ENCODE assay signal across 12 mouse cellular contexts in the genomic region with DNA sequence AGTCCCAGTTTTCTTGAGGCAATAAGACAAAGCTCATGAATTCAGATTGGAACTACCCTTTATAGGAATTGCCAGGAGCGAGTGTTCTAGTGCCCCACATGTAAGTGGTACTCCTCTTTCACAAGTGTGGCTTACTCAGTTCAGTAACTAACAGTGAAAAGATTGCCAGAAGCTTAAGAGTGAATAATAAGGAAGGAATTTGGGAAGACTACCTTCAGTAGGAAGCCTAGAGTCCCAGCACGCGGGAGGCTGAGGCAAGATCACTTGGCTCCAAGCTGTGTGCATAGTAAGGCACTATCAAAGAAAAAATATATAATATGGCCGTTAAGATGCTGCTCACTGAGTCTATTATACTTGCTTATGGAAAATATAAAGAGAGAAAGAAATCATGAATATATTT. TPM values are rescaled to one million over a fixed set of nuclear protein-coding genes. Genes with fewer than 3 reads are reported as not detected.
DNase-seq lines count a peak whose midpoint lies in the region; ATAC-seq and TF ChIP-seq lines count a peak whose summit lies in the region.
"Had no signal": no experiment of that assay in that cellular context is flagged by ENCODE, and none has a peak within 500 bp of the region (broad histone marks: within the 10 kb centered on the region; RNA-seq: fewer than 3 reads in every experiment).

No protein-coding gene starts in this region.

- H3K4me2 ChIP-seq in lung, postnatal 0 days (replicated peaks; ENCODE audit: low read depth, low read length) = no peak overlapping the region
- H3K4me2 ChIP-seq in forebrain, embryonic 11.5 days (ENCODE audit: low read depth, low read length, severe bottlenecking) = no peak overlapping the region
- H3K4me2 ChIP-seq in hindbrain, embryonic 13.5 days = no peak overlapping the region
- H3K4me2 ChIP-seq in midbrain, embryonic 16.5 days (ENCODE audit: low read length) = peak overlapping the region; percentile 36; the same call in 1 of the 2 replicates
- H3K4me2 ChIP-seq: lung, embryonic 14.5 days had no signal

- H3K36me3 ChIP-seq in lung, postnatal 0 days (ENCODE audit: insufficient read depth, low read length) = no peaks in the 10 kb centered on the region
- no peaks in the 10 kb centered on the region for H3K36me3 ChIP-seq in forebrain, embryonic 11.5 days (ENCODE audit: control insufficient read depth, insufficient read depth, low read length)
- no peaks in the 10 kb centered on the region for H3K36me3 ChIP-seq in hindbrain, embryonic 13.5 days
- no peaks in the 10 kb centered on the region for H3K36me3 ChIP-seq in midbrain, embryonic 16.5 days (ENCODE audit: control insufficient read depth, insufficient read depth, low read length)
- H3K36me3 ChIP-seq in kidney, adult 2 months (ENCODE audit: control insufficient read depth, insufficient read depth, low read length) = no peaks in the 10 kb centered on the region

- peak; percentile 37 for DNase-seq in lung, postnatal 0 days (ENCODE audit: low spot score)
- DNase-seq in lung, adult 2 months = no peak
- no peak for DNase-seq in forebrain, embryonic 11.5 days (ENCODE audit: low spot score)
- DNase-seq in kidney, adult 2 months = no peak
- DNase-seq in frontal cortex, postnatal 36 days (ENCODE audit: low spot score in 2 of 2) = no peak
- DNase-seq: adrenal gland, adult 2 months; kidney, adult 11 months; thymus, adult 2 months had no signal

- TF ChIP-seq POLR2A in lung, adult 2 months (IDR thresholded peaks at IDR 0.05; ENCODE audit: borderline replicate concordance, extremely low read depth, low read depth, low read length) = no peak
- TF ChIP-seq POLR2A in kidney, adult 2 months (IDR thresholded peaks at IDR 0.05; ENCODE audit: low read depth, low read length) = no peak

- no peak; the same call in 1 of the 2 replicates for ATAC-seq in lung, postnatal 0 days
- no peak for ATAC-seq in forebrain, embryonic 11.5 days (replicated peaks; ENCODE audit: low FRiP score)
- ATAC-seq in hindbrain, embryonic 13.5 days (ENCODE audit: low FRiP score) = peak; percentile 2; the same call in 1 of the 2 replicates
- ATAC-seq in midbrain, embryonic 16.5 days = no peak; the same call in 1 of the 2 replicates
- ATAC-seq in frontal cortex, adult (ENCODE audit: low TSS enrichment) = no peak

- no peak for TF ChIP-seq EP300 in lung, postnatal 0 days (IDR thresholded peaks at IDR 0.05)

- no peak for TF ChIP-seq CTCF in lung, postnatal 0 days (IDR thresholded peaks at IDR 0.05)
- TF ChIP-seq CTCF in lung, adult 2 months (IDR thresholded peaks at IDR 0.05; ENCODE audit: insufficient read depth, low read length) = no peak
- no peak for TF ChIP-seq CTCF in kidney, adult 2 months (conservative IDR thresholded peaks at IDR 0.05; ENCODE audit: insufficient read depth, insufficient read length, low read depth, low read length)

- no peaks in the 10 kb centered on the region for H3K9me3 ChIP-seq in lung, postnatal 0 days (ENCODE audit: low read length)
- no peaks in the 10 kb centered on the region for H3K9me3 ChIP-seq in forebrain, embryonic 11.5 days (ENCODE audit: control insufficient read depth, low read length)
- no peaks in the 10 kb centered on the region for H3K9me3 ChIP-seq in hindbrain, embryonic 13.5 days
- no peaks in the 10 kb centered on the region for H3K9me3 ChIP-seq in midbrain, embryonic 16.5 days (replicated peaks; ENCODE audit: control insufficient read depth, low read length, poor library complexity, severe bottlenecking)

- H3K9ac ChIP-seq in lung, postnatal 0 days (replicated peaks; ENCODE audit: low read depth) = no peak overlapping the region
- H3K9ac ChIP-seq in forebrain, embryonic 11.5 days (ENCODE audit: low read length) = peak overlapping the region; percentile 44
- H3K9ac ChIP-seq in hindbrain, embryonic 13.5 days = no peak overlapping the region
- no peak overlapping the region for H3K9ac ChIP-seq in midbrain, embryonic 16.5 days (ENCODE audit: low read depth, low read length)
- H3K9ac ChIP-seq: lung, embryonic 14.5 days had no signal

- no peak overlapping the region for H3K27ac ChIP-seq in lung, postnatal 0 days (ENCODE audit: low read length)
- no peak overlapping the region for H3K27ac ChIP-seq in forebrain, embryonic 11.5 days (ENCODE audit: low read depth, low read length)
- H3K27ac ChIP-seq in hindbrain, embryonic 13.5 days = no peak overlapping the region
- no peak overlapping the region for H3K27ac ChIP-seq in midbrain, embryonic 16.5 days (ENCODE audit: low read length)
- no peak overlapping the region for H3K27ac ChIP-seq in kidney, adult 2 months (ENCODE audit: insufficient read depth, low read depth, low read length)

- no peaks in the 10 kb centered on the region for H3K27me3 ChIP-seq in lung, postnatal 0 days (replicated peaks; ENCODE audit: insufficient read depth, low read length)
- no peaks in the 10 kb centered on the region for H3K27me3 ChIP-seq in forebrain, embryonic 11.5 days (ENCODE audit: control insufficient read depth, insufficient read depth, low read length)
- 0 out of 2 replicates have a peak, but pooled peaks cover 2% of the 10 kb centered on the region for H3K27me3 ChIP-seq in hindbrain, embryonic 13.5 days
- no peaks in the 10 kb centered on the region for H3K27me3 ChIP-seq in midbrain, embryonic 16.5 days (ENCODE audit: control insufficient read depth, insufficient read depth, low read depth, low read length)
- H3K27me3 ChIP-seq in kidney, adult 2 months (replicated peaks; ENCODE audit: control insufficient read depth, insufficient read depth, low read length) = no peaks in the 10 kb centered on the region

- H3K4me3 ChIP-seq in lung, postnatal 0 days (ENCODE audit: low read depth, low read length) = no peak overlapping the region
- no peak overlapping the region for H3K4me3 ChIP-seq in lung, adult 2 months (replicated peaks; ENCODE audit: extremely low read depth, low read depth, low read length)
- H3K4me3 ChIP-seq in forebrain, embryonic 11.5 days (ENCODE audit: low read depth, low read length) = no peak overlapping the region
- no peak overlapping the region for H3K4me3 ChIP-seq in hindbrain, embryonic 13.5 days
- no peak overlapping the region for H3K4me3 ChIP-seq in midbrain, embryonic 16.5 days (ENCODE audit: low read depth, low read length)
- no peak overlapping the region for H3K4me3 ChIP-seq in kidney, adult 2 months (ENCODE audit: insufficient read depth, low read depth, low read length)

- H3K4me1 ChIP-seq in lung, postnatal 0 days (ENCODE audit: insufficient read depth, low read depth, low read length) = peaks cover 3% of the 10 kb centered on the region; the same call in 1 of the 2 replicates
- H3K4me1 ChIP-seq in lung, adult 2 months (ENCODE audit: control insufficient read depth, insufficient read depth, low read length) = no peaks in the 10 kb centered on the region
- H3K4me1 ChIP-seq in forebrain, embryonic 11.5 days (replicated peaks; ENCODE audit: control insufficient read depth, insufficient read depth, low read length) = peaks cover 6% of the 10 kb centered on the region; the same call in 1 of the 2 replicates
- H3K4me1 ChIP-seq in hindbrain, embryonic 13.5 days (replicated peaks) = peaks cover 21% of the 10 kb centered on the region
- peaks cover 7% of the 10 kb centered on the region for H3K4me1 ChIP-seq in midbrain, embryonic 16.5 days (ENCODE audit: control insufficient read depth, insufficient read depth, low read length)
- peaks cover 5% of the 10 kb centered on the region; the same call in 1 of the 2 replicates for H3K4me1 ChIP-seq in kidney, adult 2 months (ENCODE audit: control insufficient read depth, insufficient read depth, low read length)

- WGBS in lung, postnatal 0 days = 57% methylated on average over 4 of the region's 4 CpGs
- 61% methylated on average over 4 of the region's 4 CpGs for whole genome bisulfite sequencing in lung, adult 2 months
- 44% methylated on average over 4 of the region's 4 CpGs for WGBS in forebrain, embryonic 11.5 days
- 54% methylated on average over 4 of the region's 4 CpGs for WGBS in hindbrain, embryonic 13.5 days
- WGBS in midbrain, embryonic 16.5 days = 33% methylated on average over 4 of the region's 4 CpGs
- 87% methylated on average over 4 of the region's 4 CpGs for WGBS in kidney, adult 2 months

RNA-seq across cellular contexts. Expression of a gene that starts 26.2 kb away (rescaled TPM):
- 15.6 and 18.4 TPM in 2 replicates for polyA plus RNA-seq in lung, postnatal 0 days (2015; fragmentation: Nextera tagmentation; extraction: Ambion mirVana)
- polyA plus RNA-seq in lung, adult 2 months (2012; rRNA removed) = 39.8 and 47.5 TPM in 2 replicates
- polyA plus RNA-seq in forebrain, embryonic 11.5 days (2014; fragmentation: Nextera tagmentation; extraction: Ambion mirVana) = 41.8 and 42.5 TPM in 2 replicates
- polyA plus RNA-seq in hindbrain, embryonic 13.5 days (2015; fragmentation: Nextera tagmentation; extraction: Ambion mirVana) = 37.7 and 39.5 TPM in 2 replicates
- polyA plus RNA-seq in midbrain, embryonic 16.5 days (2015; fragmentation: Nextera tagmentation; extraction: Ambion mirVana) = 37.5 and 45.9 TPM in 2 replicates
- 37.2 and 44.5 TPM in 2 replicates for polyA plus RNA-seq in kidney, adult 2 months (2012; rRNA removed)
